17 mouse cellular contexts compared by ENCODE assay signal in genomic region chr16:96498951-96499350, GRCm38 (mm10). TPM values are rescaled to one million over a fixed set of nuclear protein-coding genes. Genes with fewer than 3 reads are reported as not detected.
DNase-seq lines count a peak whose midpoint lies in the region; ATAC-seq and TF ChIP-seq lines count a peak whose summit lies in the region.
"Had no signal": no experiment of that assay in that cellular context is flagged by ENCODE, and none has a peak within 500 bp of the region (broad histone marks: within the 10 kb centered on the region; RNA-seq: fewer than 3 reads in every experiment).

No protein-coding gene starts in this region.

- H3K4me1 ChIP-seq in olfactory bulb, adult 2 months (ENCODE audit: control insufficient read depth, insufficient read depth, low read length): peaks cover 26% of the 10 kb centered on the region

- DNase-seq in frontal cortex, postnatal 25 days (ENCODE audit: low spot score in 2 of 2): no peak
- DNase-seq in frontal cortex, postnatal 36 days (ENCODE audit: low spot score in 2 of 2): peak; percentile 33 to 45
- peak; percentile 34 to 35 for DNase-seq in layer of hippocampus, postnatal 10 days (ENCODE audit: low spot score in 2 of 2)
- DNase-seq in heart, adult 9 months (ENCODE audit: low spot score in 2 of 2): no peak
- DNase-seq in thymus, postnatal 36 days: no peak
- DNase-seq in kidney, adult 8-10 months: no peak
- DNase-seq: adrenal gland, postnatal 36 days; cerebellum, adult 8-10 months; gastrocnemius, postnatal 36 days; kidney, adult 2 months; lung, adult 18-20 months had no signal

- ATAC-seq in frontal cortex, adult (ENCODE audit: low TSS enrichment): peak; percentile 88

- peak overlapping the region; percentile 5; the same call in 1 of the 2 replicates for H3K27ac ChIP-seq in olfactory bulb, adult 2 months (ENCODE audit: insufficient read depth, low read depth, low read length)
- H3K27ac ChIP-seq: limb, embryonic 12.5 days had no signal

- WGBS in olfactory bulb, adult 2 months: 55% methylated on average over 7 of the region's 7 CpGs

- TF ChIP-seq POLR2A in olfactory bulb, adult 2 months (IDR thresholded peaks at IDR 0.05; ENCODE audit: insufficient read depth, low read depth, low read length): no peak

- H3K4me3 ChIP-seq in olfactory bulb, adult 2 months (ENCODE audit: insufficient read depth, low read depth, low read length): no peak overlapping the region
- H3K4me3 ChIP-seq: limb, embryonic 12.5 days had no signal

- TF ChIP-seq CTCF in olfactory bulb, adult 2 months (IDR thresholded peaks at IDR 0.05; ENCODE audit: insufficient read depth, low read depth, low read length): no peak

RNA-seq across cellular contexts. Expression of gene Pcp4, which starts 31.5 kb away (rescaled TPM):
- 100 to 1,000 TPM; 249 to 272 TPM for total RNA-seq in layer of hippocampus, postnatal 10 days (2021)
- 1,492 TPM in 1 of 2 replicates, not detected in the other for polyA plus RNA-seq in olfactory bulb, adult 2 months (2012; ENCODE audit: insufficient read depth, insufficient read length, low replicate concordance, missing spikeins)
- total RNA-seq: megakaryocyte progenitor cell, adult 5-6 weeks had no signal
- polyA plus RNA-seq: heart, postnatal 0 days had no signal

RNA-seq across cellular contexts. Expression of gene Itgb2l, which starts 55.5 kb away (rescaled TPM):
- total RNA-seq in layer of hippocampus, postnatal 10 days (2021): under 1 TPM in 1 of 2 experiments, not detected in 1; 0.25 TPM
- not detected in 2 replicates for polyA plus RNA-seq in olfactory bulb, adult 2 months (2012; ENCODE audit: insufficient read depth, insufficient read length, low replicate concordance, missing spikeins)
- total RNA-seq: adrenal gland, postnatal 36 days; gastrocnemius, postnatal 36 days had no signal
- polyA plus RNA-seq: heart, postnatal 0 days; kidney, adult 2 months; neural tube, embryonic 11.5 days had no signal

Comparison
In these comparisons a context has a peak if more than half of its experiments do, and no peak if none do; other contexts are left out.
1. DNase-seq: peak in frontal cortex, postnatal 36 days (2 of 2) and layer of hippocampus, postnatal 10 days (2 of 2); none in frontal cortex, postnatal 25 days (0 of 2), heart, adult 9 months (0 of 2), thymus, postnatal 36 days (0 of 2) and kidney, adult 8-10 months (0 of 2).